Mouse (Mus musculus) embryonic fibroblast, embryonic 13.5 days (primary cell): Measurements from ENCODE around the gene Hist1h2bh. TPM values are rescaled to one million over a fixed set of nuclear protein-coding genes. Genes with fewer than 3 reads are reported as not detected.
A peak's percentile ranks its signal among the peaks of the same experiment; 100 is the strongest.
"Not testable (repeated sequence)": the region's sequence is repeated elsewhere in the genome, so short reads cannot be mapped to it uniquely, and the experiment has no call there.

Source experiments
- H3K27ac ChIP-seq: 2 replicates; pipeline ENCODE4 v1.5.1; 2012; ENCODE audit warnings: low read length, control low read depth, inconsistent platforms; ENCODE audit not compliant: insufficient read depth
- H3K4me1 ChIP-seq: 2 replicates; pipeline ENCODE4 v1.6.1; 2011; ENCODE audit warnings: low read length; ENCODE audit not compliant: control insufficient read depth, insufficient read depth
- H3K4me3 ChIP-seq: 2 replicates; pipeline ENCODE4 v1.5.1; 2011; ENCODE audit warnings: mild to moderate bottlenecking, control low read depth, low read length; ENCODE audit not compliant: insufficient read depth
- CTCF ChIP-seq: IDR thresholded peaks from 2 replicates; pipeline ENCODE4 v1.5.1; 2011; ENCODE audit warnings: mild to moderate bottlenecking, control low read depth, low read length, moderate library complexity, borderline replicate concordance; ENCODE audit not compliant: insufficient read depth
- POLR2A ChIP-seq: IDR thresholded peaks from 2 replicates; pipeline ENCODE4 v1.6.1; 2011; ENCODE audit warnings: low read depth, mild to moderate bottlenecking, control low read depth, low read length, moderate library complexity
- polyA plus RNA-seq: library from polyadenylated mRNA; stranded (reverse); fragments of >200 nt; gene quantifications from 2 replicates; pipeline ENCODE4 v1.2.4, GENCODE M21; 2011; ENCODE audit warnings: low read depth; ENCODE audit not compliant: missing spikeins, insufficient read length

The Hist1h2bh gene
- polyA plus RNA-seq, 1 experiment = 4.0 TPM

DNA sequence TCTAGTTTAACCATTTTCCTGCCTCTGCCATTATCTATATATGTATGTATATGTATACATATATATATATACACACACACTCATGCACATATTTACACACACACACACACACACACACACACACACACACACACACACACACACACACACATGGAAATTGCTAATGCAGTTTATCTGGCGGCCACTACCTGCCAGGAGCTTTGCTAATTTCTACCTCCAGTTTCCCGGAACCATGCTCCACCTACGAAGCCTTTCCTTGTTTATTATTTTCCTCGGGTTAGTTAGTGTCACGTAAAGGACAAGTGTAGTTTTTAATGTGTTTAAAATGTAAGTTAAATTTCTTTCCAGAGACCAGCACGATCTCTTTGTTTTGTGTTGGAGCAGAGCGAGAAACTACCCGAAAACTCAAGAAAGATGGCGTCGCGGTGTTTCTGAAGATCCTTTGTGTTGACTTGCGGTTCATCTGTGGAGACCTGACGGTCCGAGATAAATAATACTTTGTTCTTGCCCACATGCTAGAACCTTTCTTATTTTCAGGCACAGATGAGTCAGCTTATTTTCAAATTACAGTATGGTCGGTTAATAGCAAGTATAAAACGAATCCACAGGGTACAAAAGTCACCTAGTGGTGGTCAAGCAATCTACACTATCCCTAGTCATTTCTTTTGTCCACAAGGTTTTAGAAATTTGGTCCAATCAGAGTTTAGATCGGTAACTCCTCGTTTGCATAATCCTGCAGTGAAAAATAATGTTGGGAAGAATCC lies 19.7 kb upstream of the Hist1h2bh start:
- H3K4me3 ChIP-seq = peak overlapping the region; percentile 28
- TF ChIP-seq POLR2A = no peak
- no peak for TF ChIP-seq CTCF
- H3K27ac ChIP-seq = peak overlapping the region; percentile 99
- no peaks in the 10 kb centered on the region for H3K4me1 ChIP-seq

DNA sequence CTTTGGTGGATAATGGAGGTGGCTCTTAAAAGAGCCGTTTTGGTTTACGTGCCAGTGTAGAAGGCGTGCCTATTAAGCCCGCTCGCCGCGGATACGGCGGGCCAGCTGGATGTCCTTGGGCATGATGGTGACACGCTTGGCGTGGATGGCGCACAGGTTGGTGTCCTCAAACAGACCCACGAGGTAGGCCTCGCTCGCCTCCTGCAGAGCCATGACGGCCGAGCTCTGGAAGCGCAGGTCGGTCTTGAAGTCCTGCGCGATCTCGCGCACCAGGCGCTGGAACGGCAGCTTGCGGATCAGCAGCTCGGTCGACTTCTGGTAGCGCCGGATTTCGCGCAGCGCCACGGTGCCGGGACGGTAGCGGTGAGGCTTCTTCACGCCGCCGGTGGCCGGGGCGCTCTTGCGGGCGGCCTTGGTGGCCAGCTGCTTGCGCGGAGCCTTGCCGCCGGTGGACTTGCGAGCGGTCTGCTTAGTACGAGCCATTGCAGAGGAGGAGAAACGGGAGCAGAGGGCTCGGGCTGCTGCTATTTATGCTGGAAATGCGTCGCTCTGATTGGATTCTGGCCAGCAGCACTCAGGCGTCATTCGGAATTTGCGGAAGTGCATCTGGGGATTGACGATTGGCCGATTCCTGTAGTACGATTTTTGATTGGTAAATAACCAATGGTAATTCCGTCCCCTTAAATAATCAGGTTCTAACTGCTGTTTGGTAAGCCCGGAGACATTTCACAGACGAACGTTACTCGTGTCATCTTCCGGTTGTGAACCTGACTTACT lies 18.9 kb upstream of the Hist1h2bh start, which contains the start of gene Hist1h3e:
Gene Hist1h3e, minus strand, starts transcription at position 487 of the 777 bp plus-strand sequence.
- peak; percentile 97 for TF ChIP-seq POLR2A
- Histone ChIP-seq H3K27ac (peak within 1 kb of the TSS; percentile 99), H3K4me3 (peak within 1 kb of the TSS; percentile 38)
- not testable (repeated sequence) for H3K4me1 ChIP-seq

DNA sequence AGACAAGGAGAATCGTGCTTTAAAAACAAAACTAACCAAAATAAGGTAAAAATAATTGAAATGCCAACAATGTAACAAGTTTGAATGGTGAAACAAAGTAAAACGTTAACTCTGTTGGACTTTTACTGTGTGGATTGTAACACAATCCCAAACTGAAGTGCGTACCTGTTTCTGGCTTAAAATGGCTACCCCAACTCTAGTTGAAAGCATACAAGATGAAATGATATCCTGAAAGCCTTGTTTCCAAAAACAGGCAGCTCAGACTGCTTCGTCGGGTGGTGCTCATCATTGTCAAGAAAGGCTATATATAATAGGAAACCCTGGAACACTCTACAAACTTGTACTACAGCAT lies 18.3 kb upstream of the Hist1h2bh start:
- not testable (repeated sequence) for H3K4me1 ChIP-seq

DNA sequence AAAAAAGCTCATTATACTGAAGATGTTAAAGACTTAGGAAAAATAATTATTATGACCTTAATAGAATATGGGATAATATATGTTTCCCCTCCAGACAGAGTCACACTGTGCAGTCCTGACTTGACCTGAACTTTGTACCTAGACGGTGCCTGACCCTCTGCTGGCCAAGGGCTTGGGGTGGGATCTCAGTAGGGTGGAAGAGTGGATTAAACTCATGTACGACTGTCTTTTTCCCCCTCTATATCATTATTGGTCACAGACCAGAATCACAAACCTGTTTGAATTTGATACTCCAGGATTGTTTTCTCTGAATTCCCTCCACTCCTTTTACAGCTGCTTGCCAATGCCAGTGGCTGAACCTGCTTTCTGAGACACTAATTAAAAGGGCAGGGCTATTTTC lies 17.5 kb upstream of the Hist1h2bh start:
- H3K4me3 ChIP-seq, H3K4me1 ChIP-seq: not testable (repeated sequence)
- H3K27ac ChIP-seq = 0 out of 2 replicates have a peak overlapping the region, but pooled peaks have one; percentile 5

More for the DNA sequence above, 18.3 kb upstream of the Hist1h2bh start:
- peak overlapping the region; percentile 52 for H3K27ac ChIP-seq
- H3K4me3 ChIP-seq = peak overlapping the region; percentile 38

DNA sequence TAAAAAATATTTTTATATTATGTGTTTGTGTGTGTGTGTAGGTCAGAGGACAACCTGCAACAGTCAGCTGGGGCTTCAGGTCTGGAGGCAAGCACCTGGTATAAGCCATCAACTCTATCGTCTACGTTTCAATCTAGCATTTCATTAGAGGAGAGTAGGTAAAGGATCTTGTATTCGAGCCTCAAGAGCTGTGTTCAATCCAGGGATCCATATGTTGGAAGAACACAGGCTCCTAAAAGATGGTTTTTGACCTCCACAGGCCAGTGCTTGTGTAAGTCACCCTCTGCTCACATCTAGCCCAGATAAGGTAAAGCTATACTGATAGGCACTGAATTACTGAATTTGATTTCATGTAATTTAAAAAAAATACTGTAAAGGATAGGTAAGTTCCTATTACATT lies 13.7 kb upstream of the Hist1h2bh start:
- H3K4me3 ChIP-seq = peak overlapping the region; percentile 17; the same call in 1 of the 2 replicates
- H3K4me1 ChIP-seq = peaks cover 3% of the 10 kb centered on the region; the same call in 1 of the 2 replicates
- TF ChIP-seq POLR2A (no peak), CTCF (no peak)
- H3K27ac ChIP-seq = peak overlapping the region; percentile 62

DNA sequence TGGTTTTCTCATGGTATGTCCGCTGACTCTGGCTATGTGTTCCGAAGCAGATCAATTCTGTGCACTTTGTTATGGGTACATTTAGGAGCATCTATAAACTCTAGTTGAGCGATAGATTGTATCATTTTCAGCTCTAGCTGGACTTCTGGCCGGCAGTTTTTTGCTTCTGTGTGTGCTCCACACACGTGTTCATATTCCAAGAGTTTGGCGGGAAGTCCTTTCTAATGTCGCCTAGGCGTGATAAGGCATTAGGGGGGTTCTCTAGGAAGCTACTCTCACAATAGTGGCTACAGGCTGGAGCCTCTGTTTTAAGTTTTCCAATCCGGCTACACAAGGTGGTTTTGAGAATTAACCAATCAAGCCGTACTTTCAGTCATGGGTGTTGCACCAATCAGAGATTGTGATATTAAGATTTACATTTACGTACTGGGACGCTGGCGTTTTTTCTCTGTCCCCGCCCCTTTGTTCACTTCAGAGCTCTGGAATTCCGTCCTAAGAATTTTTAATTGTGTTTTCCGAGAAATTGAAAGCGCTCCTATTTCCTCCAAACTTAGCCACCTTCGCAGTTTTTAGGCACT lies 12.7 kb upstream of the Hist1h2bh start:
- peak; percentile 91 for TF ChIP-seq POLR2A
- TF ChIP-seq CTCF = no peak
- Histone ChIP-seq H3K4me3 (peak overlapping the region; percentile 58), H3K4me1 (peaks cover 3% of the 10 kb centered on the region; the same call in 1 of the 2 replicates), H3K27ac (peak overlapping the region; percentile 97)

DNA sequence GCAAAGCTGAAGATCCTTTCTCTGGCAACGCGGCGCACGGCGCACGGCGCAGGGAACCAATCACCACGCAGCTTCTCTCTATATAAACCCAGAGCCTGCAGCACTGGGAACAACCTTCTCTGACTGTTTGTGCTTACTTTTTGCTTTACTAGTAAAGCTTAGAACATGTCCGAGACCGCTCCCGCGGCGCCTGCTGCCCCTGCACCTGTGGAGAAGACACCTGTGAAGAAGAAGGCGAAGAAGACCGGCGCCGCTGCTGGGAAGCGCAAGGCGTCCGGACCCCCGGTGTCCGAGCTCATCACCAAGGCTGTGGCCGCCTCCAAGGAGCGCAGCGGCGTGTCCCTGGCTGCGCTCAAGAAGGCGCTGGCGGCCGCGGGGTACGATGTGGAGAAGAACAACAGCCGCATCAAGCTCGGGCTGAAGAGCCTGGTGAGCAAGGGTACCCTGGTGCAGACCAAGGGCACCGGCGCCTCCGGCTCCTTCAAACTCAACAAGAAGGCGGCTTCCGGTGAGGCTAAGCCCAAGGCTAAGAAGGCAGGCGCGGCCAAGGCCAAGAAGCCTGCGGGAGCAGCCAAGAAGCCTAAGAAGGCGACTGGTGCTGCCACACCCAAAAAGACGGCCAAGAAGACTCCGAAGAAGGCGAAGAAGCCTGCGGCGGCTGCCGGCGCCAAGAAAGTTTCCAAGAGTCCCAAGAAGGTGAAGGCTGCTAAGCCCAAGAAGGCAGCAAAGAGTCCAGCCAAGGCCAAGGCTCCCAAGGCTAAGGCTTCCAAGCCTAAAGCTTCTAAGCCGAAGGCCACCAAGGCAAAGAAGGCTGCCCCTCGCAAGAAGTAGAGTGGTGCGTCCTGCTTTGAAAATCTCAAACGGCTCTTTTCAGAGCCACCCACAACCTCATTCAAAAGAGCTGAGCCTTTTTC lies 12.0 kb upstream of the Hist1h2bh start:
- Histone ChIP-seq H3K4me3 (peak overlapping the region; percentile 58), H3K4me1 (peaks cover 3% of the 10 kb centered on the region; the same call in 1 of the 2 replicates), H3K27ac (peak overlapping the region; percentile 97)
- TF ChIP-seq CTCF = no peak
- peak; percentile 99 for TF ChIP-seq POLR2A

DNA sequence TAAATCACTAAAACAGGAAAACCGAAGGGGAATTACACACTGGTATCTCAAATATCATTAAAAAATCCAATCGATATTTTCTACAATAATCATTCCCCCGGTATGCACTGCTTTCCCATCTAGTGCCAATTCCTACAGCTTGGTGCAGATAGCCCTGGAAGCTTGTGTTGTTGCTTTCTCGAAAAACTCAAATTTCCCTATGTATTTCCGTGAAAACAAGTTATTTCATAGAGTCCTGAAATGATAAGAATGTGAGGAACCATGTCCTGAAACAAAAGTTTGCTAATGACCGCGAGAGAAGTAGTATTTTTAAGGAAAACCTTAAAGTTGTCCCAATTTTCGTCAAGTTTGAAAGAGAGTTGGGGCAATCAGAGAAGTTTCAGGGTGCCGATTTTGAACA lies 11.2 kb upstream of the Hist1h2bh start:
- Histone ChIP-seq H3K4me3 (no peak overlapping the region), H3K4me1 (peaks cover 3% of the 10 kb centered on the region; the same call in 1 of the 2 replicates), H3K27ac (peak overlapping the region; percentile 86)
- TF ChIP-seq CTCF (no peak), POLR2A (no peak)

DNA sequence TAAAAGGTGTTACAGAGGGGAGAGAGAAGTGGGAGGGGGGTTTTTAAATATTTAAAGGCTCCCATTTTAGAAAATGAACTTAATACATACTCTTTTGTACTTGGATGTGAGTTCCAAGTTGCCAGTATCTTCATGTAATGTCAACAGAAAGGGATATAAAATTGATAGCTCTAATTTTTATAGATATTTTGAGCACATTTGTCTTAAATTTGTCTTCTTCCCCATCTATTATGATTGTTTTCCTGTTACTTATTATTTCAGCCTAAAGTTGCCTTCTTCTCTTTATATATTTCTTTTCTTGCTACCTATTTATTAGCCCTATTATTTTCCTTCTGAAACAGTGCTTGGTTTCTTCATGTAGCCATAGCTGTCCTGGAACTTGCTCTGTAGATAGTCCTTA lies 9.8 kb upstream of the Hist1h2bh start, which contains the start of gene Hist1h1d:
Gene Hist1h1d, plus strand, starts transcription at position 301 of the 400 bp plus-strand sequence.
- H3K4me1 ChIP-seq = peaks cover 3% of the 10 kb centered on the region; the same call in 1 of the 2 replicates
- H3K27ac ChIP-seq = peak within 1 kb of the TSS; percentile 45; the same call in 1 of the 2 replicates
- TF ChIP-seq POLR2A = no peak
- TF ChIP-seq CTCF = no peak
- H3K4me3 ChIP-seq = no peak within 1 kb of the TSS
